Mouse (Mus musculus) CH12.LX (cell line): Measurements from ENCODE around the gene Mtmr12. TPM values are rescaled to one million over a fixed set of nuclear protein-coding genes. Genes with fewer than 3 reads are reported as not detected.

Experiments
- DNase-seq: peaks from one replicate; pipeline ENCODE4 v3.0.0-alpha.2; 2013; ENCODE audit errors: extremely low read depth
- H3K27ac ChIP-seq: 2 replicates; pipeline ENCODE4 v1.5.1; 2012; ENCODE audit warnings: low read depth, mild to moderate bottlenecking, control low read depth, moderate library complexity; ENCODE audit not compliant: insufficient read depth
- H3K27me3 ChIP-seq: replicated peaks from 2 replicates; pipeline ENCODE3; 2012; ENCODE audit warnings: inconsistent platforms
- H3K36me3 ChIP-seq, 2 experiments: replicated peaks in 1 of 2; 2 replicates each; pipeline versions ENCODE3 to v1.6.1; 2012; ENCODE audit warnings: inconsistent platforms in 1 of 2, low read length in 1 of 2, mild to moderate bottlenecking in 1 of 2, mixed read lengths in 1 of 2, moderate library complexity in 1 of 2; ENCODE audit not compliant: control insufficient read depth in 1 of 2, insufficient read depth in 1 of 2
- H3K4me1 ChIP-seq, 2 experiments: 2 replicates each; pipeline ENCODE4 v1.6.1; 2012; ENCODE audit warnings: inconsistent platforms in 1 of 2, moderate library complexity in 1 of 2; ENCODE audit not compliant: insufficient read depth in 2 of 2, control insufficient read depth in 1 of 2
- H3K4me2 ChIP-seq: 2 replicates; pipeline ENCODE4 v1.6.1; 2012; ENCODE audit warnings: low read depth, mild to moderate bottlenecking, control low read depth; ENCODE audit not compliant: poor library complexity, insufficient read depth, severe bottlenecking
- H3K4me3 ChIP-seq, 3 experiments: fragments of 150-350 bp in 1 of 3; sonication (generic) in 1 of 3; replicated peaks in 1 of 3; 2 replicates each; pipeline versions ENCODE3 to v1.5.1; 2011 to 2012; ENCODE audit warnings: low read depth in 2 of 3, low read length in 2 of 3, mild to moderate bottlenecking in 2 of 3, moderate library complexity in 2 of 3, control low read depth in 1 of 3, improper control_type of control experiment in 1 of 3, inconsistent platforms in 1 of 3, mixed read lengths in 1 of 3; ENCODE audit not compliant: poor library complexity in 1 of 3
- H3K79me2 ChIP-seq: replicated peaks from 2 replicates; pipeline ENCODE4 v1.6.1; 2012; ENCODE audit warnings: mild to moderate bottlenecking, moderate library complexity; ENCODE audit not compliant: control insufficient read depth, poor library complexity, insufficient read depth, severe bottlenecking; ENCODE audit errors: extremely low read depth
- H3K9ac ChIP-seq: 2 replicates; pipeline ENCODE4 v1.6.1; 2012; ENCODE audit warnings: low read depth, mild to moderate bottlenecking, control low read depth, moderate library complexity; ENCODE audit not compliant: insufficient read depth
- H3K9me3 ChIP-seq: replicated peaks from 2 replicates; pipeline ENCODE3; 2012; ENCODE audit warnings: low read length, inconsistent platforms, mixed read lengths
- BHLHE40 ChIP-seq: IDR thresholded peaks from 2 replicates; pipeline ENCODE4 v1.6.1; 2011; ENCODE audit warnings: mild to moderate bottlenecking, low read depth, low read length, improper control_type of control experiment
- E2F4 ChIP-seq: IDR thresholded peaks from 2 replicates; pipeline ENCODE4 v1.6.1; 2011; ENCODE audit warnings: low read depth, low read length, improper control_type of control experiment; ENCODE audit not compliant: insufficient replicate concordance
- EP300 ChIP-seq: IDR thresholded peaks from 2 replicates; pipeline ENCODE4 v1.6.1; 2011; ENCODE audit warnings: low read length, improper control_type of control experiment
- GABPA ChIP-seq: IDR thresholded peaks from 2 replicates; pipeline ENCODE4 v1.6.1; 2012; ENCODE audit warnings: low read depth, low read length, improper control_type of control experiment, inconsistent platforms; ENCODE audit not compliant: insufficient replicate concordance
- KAT2A ChIP-seq: IDR thresholded peaks from 2 replicates; pipeline ENCODE4 v1.6.1; 2012; ENCODE audit warnings: low read length, improper control_type of control experiment, inconsistent platforms; ENCODE audit not compliant: insufficient replicate concordance
- MAX ChIP-seq: IDR thresholded peaks from 2 replicates; pipeline ENCODE4 v1.6.1; 2011; ENCODE audit warnings: low read length, improper control_type of control experiment
- MAZ ChIP-seq: IDR thresholded peaks from 2 replicates; pipeline ENCODE4 v1.6.1; 2012; ENCODE audit warnings: low read depth, mild to moderate bottlenecking, inconsistent platforms, low read length, improper control_type of control experiment, moderate library complexity
- MEF2A ChIP-seq: IDR thresholded peaks from 2 replicates; pipeline ENCODE4 v1.6.1; 2014; ENCODE audit warnings: low read depth, mild to moderate bottlenecking, inconsistent platforms, low read length, improper control_type of control experiment, borderline replicate concordance
- MXI1 ChIP-seq: IDR thresholded peaks from 2 replicates; pipeline ENCODE4 v1.6.1; 2011; ENCODE audit warnings: mild to moderate bottlenecking, low read depth, low read length, improper control_type of control experiment
- NELFE ChIP-seq: IDR thresholded peaks from 2 replicates; pipeline ENCODE4 v1.6.1; 2011; ENCODE audit warnings: low read depth, low read length, improper control_type of control experiment
- NRF1 ChIP-seq: IDR thresholded peaks from 2 replicates; pipeline ENCODE4 v1.6.1; 2014; ENCODE audit warnings: low read depth, mild to moderate bottlenecking, inconsistent platforms, low read length, improper control_type of control experiment, moderate library complexity
- RCOR1 ChIP-seq: conservative IDR thresholded peaks from 2 replicates; pipeline ENCODE4 v1.6.1; 2012; ENCODE audit warnings: low read depth, mild to moderate bottlenecking, inconsistent platforms, low read length, improper control_type of control experiment
- SMC3 ChIP-seq: IDR thresholded peaks from 2 replicates; pipeline ENCODE4 v1.6.1; 2011; ENCODE audit warnings: low read depth, low read length, improper control_type of control experiment
- TBP ChIP-seq: conservative IDR thresholded peaks from 2 replicates; pipeline ENCODE4 v1.6.1; 2011; ENCODE audit warnings: low read depth, low read length, improper control_type of control experiment
- TCF12 ChIP-seq: IDR thresholded peaks from 2 replicates; pipeline ENCODE4 v1.6.1; 2014; ENCODE audit warnings: low read depth, mild to moderate bottlenecking, inconsistent platforms, low read length, improper control_type of control experiment
- UBTF ChIP-seq: IDR thresholded peaks from 2 replicates; pipeline ENCODE4 v1.6.1; 2012; ENCODE audit warnings: low read depth, mild to moderate bottlenecking, inconsistent platforms, low read length, improper control_type of control experiment, moderate library complexity
- USF1 ChIP-seq: IDR thresholded peaks from 2 replicates; pipeline ENCODE4 v1.6.1; 2014; ENCODE audit warnings: low read depth, mild to moderate bottlenecking, inconsistent platforms, low read length, improper control_type of control experiment
- ZC3H11A ChIP-seq: IDR thresholded peaks from 2 replicates; pipeline ENCODE4 v1.6.1; 2012; ENCODE audit warnings: low read depth, mild to moderate bottlenecking, inconsistent platforms, low read length, improper control_type of control experiment
- ZKSCAN1 ChIP-seq: IDR thresholded peaks from 2 replicates; pipeline ENCODE4 v1.6.1; 2012; ENCODE audit warnings: low read depth, inconsistent platforms, low read length, improper control_type of control experiment, borderline replicate concordance
- ZMIZ1 ChIP-seq: IDR thresholded peaks from 2 replicates; pipeline ENCODE4 v1.6.1; 2012; ENCODE audit warnings: low read depth, mild to moderate bottlenecking, inconsistent platforms, low read length, improper control_type of control experiment
- dilution Hi-C: fragments of 300-500 bp; cut with MboI; formaldehyde crosslinking; loops from 2 replicates; pipeline ENCODE4 v1.14.3; 2020; ENCODE audit warnings: low sequenced_read_pairs; ENCODE audit not compliant: extremely low pct_unique_long_range_greater_than_20kb, extremely low pct_ligation_motif_present
- in situ Hi-C: fragments of 300-500 bp; cut with MboI; formaldehyde crosslinking; loops from 3 replicates; pipeline ENCODE4 v1.14.3; 2019; ENCODE audit warnings: low sequenced_read_pairs, low pct_ligation_motif_present, low pct_unique_long_range_greater_than_20kb, mixed read lengths
- polyA plus RNA-seq: library from polyadenylated mRNA; unstranded; fragments of >175 nt; gene quantifications from 2 replicates; pipeline ENCODE4 v1.2.1, GENCODE M21; 2012; ENCODE audit warnings: low read depth; ENCODE audit not compliant: insufficient read length
- total RNA-seq, 2 experiments: library from RNA; depleted of rRNA; stranded (reverse); fragments of 300-350 nt in 1 of 2; fragments of >200 nt in 1 of 2; gene quantifications; 2 replicates each; pipeline ENCODE4 v1.2.3; 2012 to 2014

Gene Mtmr12
- total and polyA plus RNA-seq, 3 experiments, result 8.2 to 16.3 (median 12.3) TPM

GRCm38 (mm10) chr15:12224239-12224638 lies 19.4 kb downstream of the Mtmr12 start:
- no peak overlapping the region for H3K4me3 ChIP-seq
- in situ Hi-C loops, result no loop called here

GRCm38 (mm10) chr15:12225062-12225461 lies 20.2 kb downstream of the Mtmr12 start:
- Histone ChIP-seq H3K27ac (no peak overlapping the region), H3K27me3 (no peaks in the 10 kb centered on the region), H3K9ac (no peak overlapping the region), H3K4me2 (no peak overlapping the region), H3K9me3 (no peaks in the 10 kb centered on the region), H3K4me3 (no peak overlapping the region)
- dilution Hi-C loops, result no loop called here
- no peak for DNase-seq
- TF ChIP-seq ZKSCAN1, result no peak
- no peak for TF ChIP-seq MEF2A
- no peak for TF ChIP-seq E2F4
- TF ChIP-seq MAX, result no peak
- no peak for TF ChIP-seq NELFE
- no peak for TF ChIP-seq RCOR1
- no peak for TF ChIP-seq EP300
- no peak for TF ChIP-seq TBP
- TF ChIP-seq MXI1, result no peak
- no peak for TF ChIP-seq BHLHE40
- TF ChIP-seq MAZ, result no peak
- no peak for TF ChIP-seq USF1
- TF ChIP-seq ZC3H11A, result no peak
- TF ChIP-seq UBTF, result no peak
- TF ChIP-seq, all 38 proteins: peak for 0
- H3K4me1 ChIP-seq, result peaks cover 2 to 19% of the 10 kb centered on the region in 2 experiments
- H3K36me3 ChIP-seq, result peaks cover 0 to 22% of the 10 kb centered on the region in 2 experiments
- H3K79me2 ChIP-seq, result no peaks in the 10 kb centered on the region; the same call in 1 of the 2 replicates
- in situ Hi-C loops, result no loop called here

More at GRCm38 (mm10) chr15:12224239-12224638, 19.4 kb downstream of the Mtmr12 start:
- dilution Hi-C loops, result no loop called here
- Histone ChIP-seq H3K36me3 (peaks cover 0 to 22% of the 10 kb centered on the region in 2 experiments), H3K9ac (no peak overlapping the region), H3K27ac (no peak overlapping the region), H3K4me2 (no peak overlapping the region)
- DNase-seq, result no peak
- TF ChIP-seq ZMIZ1 (no peak), GABPA (no peak), MAZ (no peak), MXI1 (no peak), NRF1 (no peak), KAT2A (no peak), SMC3 (no peak), TCF12 (no peak)
- TF ChIP-seq, all 38 proteins: peak for 0
- Histone ChIP-seq H3K27me3 (no peaks in the 10 kb centered on the region), H3K9me3 (no peaks in the 10 kb centered on the region), H3K4me1 (peaks cover 0 to 12% of the 10 kb centered on the region in 2 experiments; a peak in 1 of 4 replicates), H3K79me2 (peaks cover 6% of the 10 kb centered on the region; the same call in 1 of the 2 replicates)
